Mouse (Mus musculus) forebrain, embryonic 10.5 days (tissue): ENCODE data around the gene Fcgr4. TPM values are rescaled to one million over a fixed set of nuclear protein-coding genes. Genes with fewer than 3 reads are reported as not detected.
"Not testable (repeated sequence)": the region's sequence is repeated elsewhere in the genome, so short reads cannot be mapped to it uniquely, and the experiment has no call there.

Experiments
- DNase-seq: peaks from one replicate; pipeline ENCODE4 v3.0.0-alpha.2; 2017; ENCODE audit warnings: low spot score; ENCODE audit errors: extremely low spot score
- H3K27ac ChIP-seq: fragments of 300-500 bp; sonication (generic); 2 replicates; pipeline ENCODE4 v1.5.1; 2016; ENCODE audit warnings: mild to moderate bottlenecking
- H3K27me3 ChIP-seq: fragments of 300-500 bp; sonication (generic); 2 replicates; pipeline ENCODE4 v1.6.1; 2016; ENCODE audit warnings: mild to moderate bottlenecking; ENCODE audit not compliant: poor library complexity, severe bottlenecking
- H3K36me3 ChIP-seq: fragments of 300-500 bp; sonication (generic); replicated peaks from 2 replicates; pipeline ENCODE4 v1.6.1; 2016; ENCODE audit warnings: mild to moderate bottlenecking, moderate library complexity
- H3K4me1 ChIP-seq: fragments of 300-500 bp; sonication (generic); 2 replicates; pipeline ENCODE4 v1.6.1; 2016
- H3K4me3 ChIP-seq: fragments of 300-500 bp; sonication (generic); 2 replicates; pipeline ENCODE4 v1.5.1; 2016; ENCODE audit warnings: mild to moderate bottlenecking, moderate library complexity
- H3K9me3 ChIP-seq: fragments of 300-500 bp; sonication (generic); 2 replicates; pipeline ENCODE4 v1.6.1; 2016; ENCODE audit warnings: mild to moderate bottlenecking, moderate library complexity
- WGBS: fragments of 180-500 bp; shearing (Covaris S2); methylation state at CpG from one replicate; pipeline ENCODE4 v1.1.7; 2016; 5-methylcytosine and 5-hydroxymethylcytosine counted together
- polyA plus RNA-seq: library from polyadenylated mRNA; unstranded; fragments of >200 nt; fragmentation: Nextera tagmentation; extraction: Ambion mirVana; gene quantifications from 2 replicates; pipeline ENCODE4 v1.2.1, GENCODE M21; 2016

Gene Fcgr4
- polyA plus RNA-seq, 1 experiment from 2014 or later: 0.11 TPM

DNA sequence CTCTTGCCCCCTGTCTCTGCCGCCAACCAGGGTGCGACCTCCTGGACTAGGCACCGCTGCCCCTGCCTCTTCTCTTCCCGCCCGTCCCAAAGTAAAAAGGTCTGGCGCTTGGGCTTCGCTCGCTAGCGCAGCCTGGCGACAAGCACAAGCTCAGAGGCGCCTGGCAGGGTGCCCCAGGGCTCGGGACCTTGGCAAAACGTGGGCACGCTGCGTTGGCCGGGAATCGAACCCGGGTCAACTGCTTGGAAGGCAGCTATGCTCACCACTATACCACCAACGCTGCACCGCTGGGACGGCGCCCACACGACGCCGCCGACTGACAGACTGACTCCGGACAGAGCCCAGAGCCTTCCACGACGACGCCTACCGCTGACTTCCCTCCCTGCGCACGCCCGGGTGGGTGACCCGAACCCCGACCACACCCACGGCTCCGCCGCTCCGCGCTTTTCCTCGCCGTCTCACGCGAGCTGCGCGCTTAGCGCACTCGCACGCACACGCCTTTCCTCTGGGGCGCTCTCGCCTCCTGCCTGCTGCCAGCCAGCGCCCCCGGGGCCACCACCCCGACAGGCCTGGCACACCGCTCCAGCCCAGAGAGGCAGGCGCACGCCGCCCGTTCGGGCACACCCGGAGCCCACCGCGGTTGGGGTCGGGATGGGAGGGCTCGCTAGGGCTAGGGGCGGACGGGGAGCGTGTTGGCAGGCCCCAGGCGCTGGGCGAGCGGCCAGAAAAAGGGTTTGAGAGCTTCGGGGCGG is 45.9 kb downstream of the Fcgr4 start, which contains the start of gene Fcgr3:
TSS of gene Fcgr3 (minus strand) at position 445 of the 752 bp plus-strand sequence.
- Histone ChIP-seq H3K27me3 (peaks cover 47% of the 10 kb centered on the region), H3K4me3 (peak within 1 kb of the TSS; percentile 47), H3K4me1 (peaks cover 14% of the 10 kb centered on the region)
- 2% methylated on average over 45 of the region's 75 CpGs for WGBS
- DNase-seq: peak; percentile 90
- H3K9me3 ChIP-seq, H3K36me3 ChIP-seq, H3K27ac ChIP-seq: not testable (repeated sequence)

DNA sequence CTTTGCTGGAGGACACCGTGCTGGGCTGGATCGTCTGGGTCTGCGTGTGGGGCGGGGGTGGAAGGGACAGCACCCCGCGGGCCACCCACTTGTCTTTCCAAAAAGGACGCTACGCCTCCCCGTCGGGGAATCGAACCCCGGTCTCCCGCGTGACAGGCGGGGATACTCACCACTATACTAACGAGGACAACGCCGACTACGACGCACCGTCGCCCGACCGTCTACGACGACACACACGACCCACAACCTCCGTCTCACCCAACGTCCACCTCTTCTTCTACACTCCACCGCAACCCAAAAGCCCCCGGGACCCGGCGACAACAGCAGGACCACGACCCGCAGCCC is 46.5 kb downstream of the Fcgr4 start:
- peaks cover 52% of the 10 kb centered on the region for H3K27me3 ChIP-seq
- not testable (repeated sequence) for DNase-seq

DNA sequence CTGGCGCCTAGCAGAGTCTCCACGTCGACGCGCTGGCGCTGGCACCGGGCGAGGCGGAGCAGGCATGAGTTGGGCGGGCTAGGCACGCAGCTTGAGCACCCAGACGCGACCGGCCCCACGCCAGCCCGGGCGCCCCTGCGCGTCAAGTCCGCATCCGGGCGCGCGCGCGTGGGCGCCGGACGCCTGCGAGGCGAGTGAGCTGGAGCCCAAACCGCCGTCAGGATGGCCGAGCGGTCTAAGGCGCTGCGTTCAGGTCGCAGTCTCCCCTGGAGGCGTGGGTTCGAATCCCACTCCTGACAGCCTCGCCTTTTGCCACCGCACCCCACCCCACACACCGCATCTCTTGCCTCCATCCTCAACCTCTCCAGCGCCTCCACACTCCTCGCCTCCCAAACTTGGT is 47.0 kb downstream of the Fcgr4 start:
- H3K9me3 ChIP-seq, H3K36me3 ChIP-seq, DNase-seq, H3K27ac ChIP-seq: not testable (repeated sequence)
- H3K27me3 ChIP-seq: peaks cover 56% of the 10 kb centered on the region
- whole genome bisulfite sequencing: 4% methylated on average over 32 of the region's 45 CpGs
- H3K4me1 ChIP-seq: peaks cover 16% of the 10 kb centered on the region
- H3K4me3 ChIP-seq: peak overlapping the region; percentile 47

More for the DNA sequence above, 46.5 kb downstream of the Fcgr4 start:
- H3K4me3 ChIP-seq: peak overlapping the region; percentile 43
- WGBS: 2% methylated on average over 25 of the region's 35 CpGs
- H3K27ac ChIP-seq, H3K9me3 ChIP-seq, H3K36me3 ChIP-seq: not testable (repeated sequence)
- peaks cover 16% of the 10 kb centered on the region for H3K4me1 ChIP-seq

DNA sequence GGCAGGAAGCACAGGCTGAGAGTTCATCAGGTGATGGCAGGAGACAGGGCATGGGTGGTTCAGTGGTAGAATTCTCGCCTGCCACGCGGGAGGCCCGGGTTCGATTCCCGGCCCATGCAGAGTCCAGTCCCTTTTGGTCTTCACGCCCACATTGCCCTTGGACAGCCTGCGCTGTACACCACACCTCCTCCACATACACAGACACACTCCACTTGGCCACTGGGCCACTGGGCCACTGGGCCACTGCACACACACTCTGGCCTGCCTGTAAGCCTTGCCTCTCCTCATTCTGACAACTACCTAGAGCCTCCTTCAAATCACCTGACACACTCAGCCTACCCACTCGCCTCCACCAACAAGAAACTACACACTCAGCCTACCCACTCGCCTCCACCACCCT is 47.9 kb downstream of the Fcgr4 start:
- Histone ChIP-seq H3K27me3 (peaks cover 63% of the 10 kb centered on the region), H3K4me1 (peaks cover 19% of the 10 kb centered on the region)
- H3K27ac ChIP-seq, H3K36me3 ChIP-seq, H3K4me3 ChIP-seq, DNase-seq, H3K9me3 ChIP-seq: not testable (repeated sequence)
- WGBS: 20% methylated on average over 3 of the region's 10 CpGs

DNA sequence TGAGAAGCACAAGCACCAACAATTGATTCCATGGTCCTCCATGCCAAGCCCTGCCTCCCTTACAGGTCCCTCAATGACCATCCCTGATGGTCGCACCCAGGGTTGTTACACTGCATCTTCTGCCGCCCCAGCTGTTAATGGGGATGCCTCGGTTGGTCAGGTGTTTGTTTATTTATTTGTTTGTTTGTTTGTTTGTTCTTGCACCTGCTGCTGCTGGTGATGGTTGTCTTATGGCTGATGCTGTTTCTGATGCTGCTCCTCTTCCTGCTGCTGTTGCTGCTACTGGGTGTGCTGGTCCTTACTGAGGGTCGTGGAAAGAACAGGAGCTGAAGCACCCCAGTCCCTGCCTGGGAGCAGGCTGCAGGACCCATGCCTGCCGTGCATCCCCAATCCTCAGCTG is 49.2 kb downstream of the Fcgr4 start:
- not testable (repeated sequence) for H3K27ac ChIP-seq, DNase-seq, H3K9me3 ChIP-seq, H3K36me3 ChIP-seq, H3K4me3 ChIP-seq
- Histone ChIP-seq H3K27me3 (peaks cover 61% of the 10 kb centered on the region), H3K4me1 (peaks cover 19% of the 10 kb centered on the region)
- WGBS: 55% methylated on average over 5 of the region's 5 CpGs

DNA sequence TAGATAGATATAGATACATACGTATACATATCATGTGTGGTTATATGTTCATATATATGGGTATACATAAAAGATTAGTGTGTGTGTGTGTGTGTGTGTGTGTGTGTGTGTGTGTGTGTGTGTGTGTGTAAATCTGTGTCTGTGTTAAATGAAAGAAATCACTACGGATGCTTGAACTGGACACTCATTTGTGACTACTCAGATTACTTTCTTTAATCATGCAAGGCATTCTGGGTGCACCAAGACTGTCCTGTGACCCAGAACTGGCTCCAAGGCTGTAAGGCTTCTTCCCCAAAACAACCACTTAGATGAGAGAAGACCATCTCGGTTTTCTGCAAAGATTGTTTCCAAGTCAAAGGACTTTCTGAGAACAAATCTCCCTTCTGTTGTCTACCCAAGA is 50.8 kb downstream of the Fcgr4 start:
- peak; percentile 53 for DNase-seq
- Histone ChIP-seq H3K27me3 (peaks cover 57% of the 10 kb centered on the region), H3K4me1 (peaks cover 11% of the 10 kb centered on the region)
- not testable (repeated sequence) for H3K27ac ChIP-seq, H3K4me3 ChIP-seq, H3K9me3 ChIP-seq, H3K36me3 ChIP-seq
- WGBS: 66% methylated on average over 3 of the region's 3 CpGs

DNA sequence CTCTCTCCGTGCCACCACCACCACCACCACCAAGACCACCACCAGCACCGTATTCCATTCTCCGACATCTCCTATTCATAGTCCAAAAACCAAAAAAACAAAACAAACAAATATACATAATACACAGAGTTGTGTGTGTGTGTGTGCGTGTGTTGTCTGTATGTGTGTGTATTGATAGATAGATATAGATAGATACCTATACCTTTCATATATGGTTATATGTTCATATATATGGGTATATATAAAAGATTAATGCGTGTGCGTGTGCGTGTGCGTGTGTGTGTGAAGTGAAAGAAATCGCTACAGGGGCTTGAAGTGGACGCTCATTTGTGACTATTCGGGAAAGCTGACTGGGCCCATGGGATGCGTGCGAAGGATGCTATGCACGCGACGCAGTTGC is 52.2 kb downstream of the Fcgr4 start:
- H3K27ac ChIP-seq, DNase-seq, H3K4me1 ChIP-seq, H3K36me3 ChIP-seq, H3K9me3 ChIP-seq: not testable (repeated sequence)
- Histone ChIP-seq H3K27me3 (peaks cover 49% of the 10 kb centered on the region), H3K4me3 (peak overlapping the region; percentile 22; the same call in 1 of the 2 replicates)
- 22% methylated on average over 16 of the region's 16 CpGs for WGBS

DNA sequence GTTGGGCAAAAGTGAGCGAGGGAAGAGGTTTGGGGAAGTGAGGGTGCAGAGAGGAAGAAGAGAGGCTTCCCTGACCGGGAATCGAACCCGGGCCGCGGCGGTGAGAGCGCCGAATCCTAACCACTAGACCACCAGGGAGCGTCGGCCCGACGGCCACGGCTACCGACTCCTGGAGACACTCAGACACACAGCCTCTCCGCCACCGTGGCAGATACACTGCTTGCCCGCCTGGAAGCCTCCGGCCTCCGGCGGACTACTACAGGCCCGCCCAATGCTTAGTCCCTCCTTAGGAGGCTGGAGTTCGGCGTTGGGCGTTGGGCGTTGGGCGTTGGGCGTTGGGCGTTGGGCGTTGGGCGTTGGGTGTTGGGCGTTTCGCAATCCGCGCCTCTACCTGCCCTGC is 53.0 kb downstream of the Fcgr4 start:
- WGBS: no CpG with 5 or more reads among the region's 35 CpGs
- not testable (repeated sequence) for H3K9me3 ChIP-seq, H3K4me3 ChIP-seq, H3K4me1 ChIP-seq, H3K27ac ChIP-seq, DNase-seq, H3K36me3 ChIP-seq
- peaks cover 45% of the 10 kb centered on the region for H3K27me3 ChIP-seq

DNA sequence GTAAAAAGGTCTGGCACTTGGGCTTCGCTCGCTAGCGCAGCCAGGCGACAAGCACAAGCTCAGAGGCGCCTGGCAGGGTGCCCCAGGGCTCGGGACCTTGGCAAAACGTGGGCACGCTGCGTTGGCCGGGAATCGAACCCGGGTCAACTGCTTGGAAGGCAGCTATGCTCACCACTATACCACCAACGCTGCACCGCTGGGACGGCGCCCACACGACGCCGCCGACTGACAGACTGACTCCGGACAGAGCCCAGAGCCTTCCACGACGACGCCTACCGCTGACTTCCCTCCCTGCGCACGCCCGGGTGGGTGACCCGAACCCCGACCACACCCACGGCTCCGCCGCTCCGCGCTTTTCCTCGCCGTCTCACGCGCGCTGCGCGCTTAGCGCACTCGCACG is 53.5 kb downstream of the Fcgr4 start:
- H3K9me3 ChIP-seq, H3K4me3 ChIP-seq, DNase-seq, H3K4me1 ChIP-seq, H3K36me3 ChIP-seq, H3K27ac ChIP-seq: not testable (repeated sequence)
- no CpG with 5 or more reads among the region's 45 CpGs for WGBS
- peaks cover 48% of the 10 kb centered on the region for H3K27me3 ChIP-seq

DNA sequence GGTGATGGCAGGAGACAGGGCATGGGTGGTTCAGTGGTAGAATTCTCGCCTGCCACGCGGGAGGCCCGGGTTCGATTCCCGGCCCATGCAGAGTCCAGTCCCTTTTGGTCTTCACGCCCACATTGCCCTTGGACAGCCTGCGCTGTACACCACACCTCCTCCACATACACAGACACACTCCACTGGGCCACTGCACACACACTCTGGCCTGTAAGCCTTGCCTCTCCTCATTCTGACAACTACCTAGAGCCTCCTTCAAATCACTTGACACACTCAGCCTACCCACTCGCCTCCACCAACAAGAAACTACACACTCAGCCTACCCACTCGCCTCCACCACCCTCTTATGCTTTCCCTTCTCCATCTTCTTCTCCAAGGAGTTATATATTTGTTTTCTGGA is 55.6 kb downstream of the Fcgr4 start:
- not testable (repeated sequence) for H3K4me3 ChIP-seq
- WGBS: 19% methylated on average over 8 of the region's 10 CpGs

DNA sequence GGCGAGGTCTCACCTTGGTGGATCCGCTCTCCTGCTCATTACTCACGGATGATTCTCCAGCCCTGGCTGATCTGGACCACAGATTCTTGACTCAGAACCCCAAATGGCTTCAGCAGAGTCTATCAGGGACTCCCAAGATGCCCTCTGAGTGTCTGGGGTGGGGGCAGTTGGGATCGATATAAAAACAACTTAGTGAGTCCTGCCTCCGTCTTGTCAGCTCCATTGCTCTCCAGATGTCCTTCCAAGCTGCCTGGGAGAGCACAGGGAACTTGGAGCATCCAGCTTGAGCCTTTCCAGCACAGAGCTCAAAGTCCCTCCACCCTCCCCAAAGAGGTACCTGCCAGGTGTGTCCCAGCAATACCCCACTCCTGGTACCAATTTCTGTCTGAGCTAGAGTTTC is 57.5 kb downstream of the Fcgr4 start:
- not testable (repeated sequence) for H3K36me3 ChIP-seq, H3K9me3 ChIP-seq, DNase-seq, H3K4me1 ChIP-seq, H3K27ac ChIP-seq, H3K4me3 ChIP-seq
- H3K27me3 ChIP-seq: peaks cover 43% of the 10 kb centered on the region
- 73% methylated on average over 5 of the region's 5 CpGs for WGBS

More for the DNA sequence above, 55.6 kb downstream of the Fcgr4 start:
- Histone ChIP-seq H3K4me1 (peaks cover 12% of the 10 kb centered on the region), H3K27me3 (peaks cover 60% of the 10 kb centered on the region)
- not testable (repeated sequence) for H3K9me3 ChIP-seq, H3K27ac ChIP-seq, H3K36me3 ChIP-seq
- DNase-seq: peak; percentile 68

DNA sequence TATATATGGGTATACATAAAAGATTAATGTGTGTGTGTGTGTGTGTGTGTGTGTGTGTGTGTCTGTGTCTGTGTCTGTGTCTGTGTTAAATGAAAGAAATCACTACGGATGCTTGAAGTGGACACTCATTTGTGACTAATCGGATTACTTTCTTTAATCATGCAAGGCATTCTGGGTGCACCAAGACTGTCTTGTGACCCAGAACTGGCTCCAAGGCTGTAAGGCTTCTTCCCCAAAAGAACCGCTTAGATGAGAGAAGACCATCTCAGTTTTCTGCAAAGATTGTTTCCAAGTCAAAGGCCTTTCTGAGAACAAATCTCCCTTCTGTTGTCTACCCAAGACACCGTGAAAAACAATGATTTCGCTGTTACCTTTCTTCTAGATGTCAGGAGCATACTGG is 58.5 kb downstream of the Fcgr4 start:
- H3K27me3 ChIP-seq: peaks cover 47% of the 10 kb centered on the region
- H3K36me3 ChIP-seq, H3K4me3 ChIP-seq, H3K9me3 ChIP-seq, DNase-seq, H3K4me1 ChIP-seq, H3K27ac ChIP-seq: not testable (repeated sequence)
- WGBS: 38% methylated on average over 5 of the region's 5 CpGs

DNA sequence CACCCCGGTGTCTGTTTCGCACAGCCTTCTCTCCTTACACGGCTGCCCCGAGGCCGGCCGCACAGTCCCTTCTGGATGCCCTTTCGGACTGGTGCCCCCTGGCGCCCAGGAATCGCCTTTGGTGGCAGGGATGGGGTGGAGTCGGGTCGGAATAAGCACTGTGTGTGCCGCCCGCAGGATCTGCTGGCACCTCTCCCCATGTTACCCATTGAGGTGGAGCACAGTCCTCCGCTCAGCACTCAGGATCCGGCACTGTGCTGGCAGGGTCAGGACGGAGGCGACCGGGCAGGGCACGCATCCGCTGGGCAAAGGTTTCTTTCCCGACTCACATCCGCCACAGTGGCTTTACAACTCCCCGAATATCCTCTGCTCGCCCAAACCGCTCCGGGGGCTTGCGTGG is 59.2 kb downstream of the Fcgr4 start:
- H3K9me3 ChIP-seq, H3K36me3 ChIP-seq, H3K4me1 ChIP-seq, H3K27ac ChIP-seq, DNase-seq: not testable (repeated sequence)
- H3K27me3 ChIP-seq: peaks cover 51% of the 10 kb centered on the region
- WGBS: 4% methylated on average over 21 of the region's 27 CpGs
- peak overlapping the region; percentile 38 for H3K4me3 ChIP-seq

DNA sequence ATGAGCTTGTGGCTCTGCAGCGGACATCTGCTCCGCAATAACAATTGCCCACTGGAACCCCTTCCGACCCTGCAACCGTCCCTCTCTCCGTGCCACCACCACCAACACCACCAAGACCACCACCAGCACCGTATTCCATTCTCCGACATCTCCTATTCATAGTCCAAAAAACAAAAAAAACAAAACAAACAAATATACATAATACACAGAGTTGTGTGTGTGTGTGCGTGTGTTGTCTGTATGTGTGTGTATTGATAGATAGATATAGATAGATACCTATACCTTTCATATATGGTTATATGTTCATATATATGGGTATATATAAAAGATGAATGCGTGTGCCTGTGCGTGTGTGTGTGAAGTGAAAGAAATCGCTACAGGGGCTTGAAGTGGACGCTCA is 59.7 kb downstream of the Fcgr4 start:
- H3K27me3 ChIP-seq: peaks cover 51% of the 10 kb centered on the region
- H3K4me3 ChIP-seq: peak overlapping the region; percentile 31; the same call in 1 of the 2 replicates
- WGBS: 23% methylated on average over 12 of the region's 12 CpGs
- H3K4me1 ChIP-seq, DNase-seq, H3K27ac ChIP-seq, H3K9me3 ChIP-seq, H3K36me3 ChIP-seq: not testable (repeated sequence)
